Mouse (Mus musculus) gastrocnemius, adult 18-20 months (tissue): ENCODE data around the gene Zmynd10. TPM values are rescaled to one million over a fixed set of nuclear protein-coding genes. Genes with fewer than 3 reads are reported as not detected.

Experiments used
- total RNA-seq, 2 experiments: library from RNA; stranded (reverse); gene quantifications; 2 replicates each; pipeline ENCODE4 v1.2.3; 2021

The Zmynd10 gene
- total RNA-seq, 2 experiments from 2014 or later: 0.40 to 0.68 TPM

Other genes starting within 250 kb of the Zmynd10 start
- 10 to 100 TPM; 11.8 to 13.3 TPM for gene Hemk1, start 208.9 kb upstream of the Zmynd10 start, total RNA-seq
- 10 to 100 TPM; 31.8 to 32.2 TPM for gene 6430571L13Rik, start 206.7 kb upstream of the Zmynd10 start, total RNA-seq
- gene Cacna2d2, start 147.7 kb upstream of the Zmynd10 start, total RNA-seq: under 1 TPM; 0.52 to 0.94 TPM
- gene Tmem115, start 13.4 kb upstream of the Zmynd10 start, total RNA-seq: 10 to 100 TPM; 16.3 to 17.1 TPM
- gene Cyb561d2, start 5.1 kb upstream of the Zmynd10 start, total RNA-seq: 1 to 10 TPM; 3.0 to 4.1 TPM
- gene Nprl2, start 5.1 kb upstream of the Zmynd10 start, total RNA-seq: 10 to 100 TPM; 10.7 to 13.7 TPM
- 10 to 100 TPM; 11.9 to 13.6 TPM for gene Rassf1, start 4.3 kb downstream of the Zmynd10 start, total RNA-seq
- gene Tusc2, start 16.0 kb downstream of the Zmynd10 start, total RNA-seq: 10 to 100 TPM; 38.7 to 40.9 TPM
- gene Hyal2, start 20.6 kb downstream of the Zmynd10 start, total RNA-seq: 10 to 100 TPM; 14.0 to 25.3 TPM
- 1 to 10 TPM; 1.4 to 1.5 TPM for gene Hyal1, start 29.6 kb downstream of the Zmynd10 start, total RNA-seq
- gene Naa80, start 31.6 kb downstream of the Zmynd10 start, total RNA-seq: 10 to 100 TPM; 14.0 to 15.3 TPM
- gene Hyal3, start 33.5 kb downstream of the Zmynd10 start, total RNA-seq: under 1 TPM; 0.19 to 0.23 TPM
- 10 to 100 TPM; 44.6 to 49.7 TPM for gene Ifrd2, start 40.3 kb downstream of the Zmynd10 start, total RNA-seq
- gene Sema3b, start 61.9 kb downstream of the Zmynd10 start, total RNA-seq: 10 to 100 TPM; 11.0 to 11.4 TPM
- gene Gnai2, start 88.1 kb downstream of the Zmynd10 start, total RNA-seq: 10 to 100 TPM; 59.3 to 75.5 TPM
- gene Slc38a3, start 122.2 kb downstream of the Zmynd10 start, total RNA-seq: 10 to 100 TPM; 57.7 to 62.0 TPM
- gene Gnat1, start 132.4 kb downstream of the Zmynd10 start, total RNA-seq: not detected
- gene Sema3f, start 163.2 kb downstream of the Zmynd10 start, total RNA-seq: 1 to 10 TPM; 6.2 to 6.8 TPM
- gene Rbm5, start 223.7 kb downstream of the Zmynd10 start, total RNA-seq: 10 to 100 TPM; 34.3 to 40.5 TPM